ENCODE assay signal across 9 mouse cellular contexts in genomic region chr6:86806455-86807086, GRCm38 (mm10). TPM values are rescaled to one million over a fixed set of nuclear protein-coding genes. Genes with fewer than 3 reads are reported as not detected.
DNase-seq lines count a peak whose midpoint lies in the region; ATAC-seq and TF ChIP-seq lines count a peak whose summit lies in the region.
"Had no signal": no experiment of that assay in that cellular context is flagged by ENCODE, and none has a peak within 500 bp of the region (broad histone marks: within the 10 kb centered on the region; RNA-seq: fewer than 3 reads in every experiment).

No protein-coding gene starts in this region.

- no peaks in the 10 kb centered on the region for H3K27me3 ChIP-seq in embryonic facial prominence, embryonic 10.5 days (replicated peaks; ENCODE audit: low read depth, poor library complexity, severe bottlenecking)
- 0 out of 2 replicates have a peak, but pooled peaks cover 12% of the 10 kb centered on the region for H3K27me3 ChIP-seq in heart, embryonic 10.5 days (ENCODE audit: insufficient read depth, poor library complexity, severe bottlenecking)
- peaks cover 12% of the 10 kb centered on the region; the same call in 1 of the 2 replicates for H3K27me3 ChIP-seq in liver, embryonic 12.5 days (replicated peaks)
- H3K27me3 ChIP-seq in thymus, adult 2 months (ENCODE audit: control insufficient read depth, insufficient read depth, low read length) = no peaks in the 10 kb centered on the region
- H3K27me3 ChIP-seq: embryonic facial prominence, embryonic 15.5 days had no signal

- no peak overlapping the region for H3K4me2 ChIP-seq in liver, embryonic 12.5 days
- H3K4me2 ChIP-seq: embryonic facial prominence, embryonic 15.5 days had no signal

- WGBS in embryonic facial prominence, embryonic 10.5 days = 7% methylated on average over 5 of the region's 5 CpGs
- WGBS in heart, embryonic 10.5 days = 3% methylated on average over 5 of the region's 5 CpGs
- WGBS in liver, embryonic 12.5 days (ENCODE audit: insufficient replicate concordance) = 4% methylated on average over 5 of the region's 5 CpGs
- WGBS in olfactory bulb, adult 2 months = under 1% methylated on average over 5 of the region's 5 CpGs
- WGBS in thymus, adult 2 months = 1% methylated on average over 5 of the region's 5 CpGs

- peak; percentile 63 for DNase-seq in CD4-positive helper T cell, adult 2 months (ENCODE audit: low read depth, low spot score)
- DNase-seq in adrenal gland, postnatal 10 days = peak; percentile 82
- peak; percentile 69 for DNase-seq in embryonic facial prominence, embryonic 10.5 days (ENCODE audit: low spot score)
- peak; percentile 82 for DNase-seq in heart, embryonic 10.5 days (ENCODE audit: low spot score)
- peak; percentile 77 for DNase-seq in kidney, postnatal 14 days
- peak; percentile 70 for DNase-seq in thymus, adult 2 months

- no peaks in the 10 kb centered on the region for H3K9me3 ChIP-seq in embryonic facial prominence, embryonic 10.5 days
- H3K9me3 ChIP-seq in heart, embryonic 10.5 days = no peaks in the 10 kb centered on the region
- no peaks in the 10 kb centered on the region for H3K9me3 ChIP-seq in liver, embryonic 12.5 days (replicated peaks)
- H3K9me3 ChIP-seq: embryonic facial prominence, embryonic 15.5 days had no signal

- ATAC-seq in liver, embryonic 12.5 days = peak; percentile 46; the same call in 1 of the 2 replicates

- H3K9ac ChIP-seq in liver, embryonic 12.5 days = no peak overlapping the region
- H3K9ac ChIP-seq: embryonic facial prominence, embryonic 15.5 days had no signal

- peak; percentile 96 for TF ChIP-seq CTCF in olfactory bulb, adult 2 months (IDR thresholded peaks at IDR 0.05; ENCODE audit: insufficient read depth, low read depth, low read length)
- TF ChIP-seq CTCF in thymus, adult 2 months (IDR thresholded peaks at IDR 0.05; ENCODE audit: borderline replicate concordance, control insufficient read depth, extremely low read depth, insufficient read depth, low read length, poor library complexity) = peak; percentile 90

- no peaks in the 10 kb centered on the region for H3K36me3 ChIP-seq in embryonic facial prominence, embryonic 10.5 days (replicated peaks)
- no peaks in the 10 kb centered on the region for H3K36me3 ChIP-seq in heart, embryonic 10.5 days
- H3K36me3 ChIP-seq in liver, embryonic 12.5 days = no peaks in the 10 kb centered on the region
- H3K36me3 ChIP-seq in thymus, adult 2 months (ENCODE audit: control insufficient read depth, insufficient read depth, low read length) = no peaks in the 10 kb centered on the region
- H3K36me3 ChIP-seq: embryonic facial prominence, embryonic 15.5 days had no signal

- H3K4me1 ChIP-seq in embryonic facial prominence, embryonic 10.5 days = no peaks in the 10 kb centered on the region
- no peaks in the 10 kb centered on the region for H3K4me1 ChIP-seq in heart, embryonic 10.5 days
- no peaks in the 10 kb centered on the region for H3K4me1 ChIP-seq in liver, embryonic 12.5 days
- H3K4me1 ChIP-seq in olfactory bulb, adult 2 months (ENCODE audit: control insufficient read depth, insufficient read depth, low read length) = peaks cover 5% of the 10 kb centered on the region; the same call in 1 of the 2 replicates
- no peaks in the 10 kb centered on the region for H3K4me1 ChIP-seq in thymus, adult 2 months (replicated peaks; ENCODE audit: control insufficient read depth, insufficient read depth, low read length)
- H3K4me1 ChIP-seq: embryonic facial prominence, embryonic 15.5 days had no signal

- no peak for TF ChIP-seq POLR2A in olfactory bulb, adult 2 months (IDR thresholded peaks at IDR 0.05; ENCODE audit: insufficient read depth, low read depth, low read length)
- TF ChIP-seq POLR2A in thymus, adult 2 months (IDR thresholded peaks at IDR 0.05; ENCODE audit: control insufficient read depth, extremely low read depth, insufficient read depth, low read length, poor library complexity) = no peak

- H3K4me3 ChIP-seq in embryonic facial prominence, embryonic 10.5 days = no peak overlapping the region
- H3K4me3 ChIP-seq in heart, embryonic 10.5 days = no peak overlapping the region
- H3K4me3 ChIP-seq in liver, embryonic 12.5 days = no peak overlapping the region
- H3K4me3 ChIP-seq in olfactory bulb, adult 2 months (ENCODE audit: insufficient read depth, low read depth, low read length) = no peak overlapping the region
- no peak overlapping the region for H3K4me3 ChIP-seq in thymus, adult 2 months (ENCODE audit: control insufficient read depth, insufficient read depth, low read length)
- H3K4me3 ChIP-seq: embryonic facial prominence, embryonic 15.5 days had no signal

- no peak overlapping the region for H3K27ac ChIP-seq in embryonic facial prominence, embryonic 10.5 days (replicated peaks)
- no peak overlapping the region for H3K27ac ChIP-seq in heart, embryonic 10.5 days
- H3K27ac ChIP-seq in liver, embryonic 12.5 days = no peak overlapping the region
- no peak overlapping the region for H3K27ac ChIP-seq in olfactory bulb, adult 2 months (ENCODE audit: insufficient read depth, low read depth, low read length)
- no peak overlapping the region for H3K27ac ChIP-seq in thymus, adult 2 months (ENCODE audit: control insufficient read depth, insufficient read depth, low read length)
- H3K27ac ChIP-seq: embryonic facial prominence, embryonic 15.5 days had no signal

RNA-seq across cellular contexts. Expression of gene Anxa4, which starts 13.2 kb away (rescaled TPM):
- 10 to 100 TPM; 56.1 to 61.2 TPM for total RNA-seq in adrenal gland, postnatal 10 days (2021)
- polyA plus RNA-seq in embryonic facial prominence, embryonic 10.5 days (2016; fragmentation: Nextera tagmentation; extraction: Ambion mirVana) = 6.8 and 7.0 TPM in 2 replicates
- polyA plus RNA-seq in heart, embryonic 10.5 days (2016; fragmentation: Nextera tagmentation; extraction: Ambion mirVana) = 9.9 and 16.7 TPM in 2 replicates
- polyA plus RNA-seq in liver, embryonic 12.5 days (2016; fragmentation: Nextera tagmentation; extraction: Ambion mirVana) = 27.0 and 27.9 TPM in 2 replicates
- not detected in 2 replicates for polyA plus RNA-seq in olfactory bulb, adult 2 months (2012; ENCODE audit: insufficient read depth, insufficient read length, low replicate concordance, missing spikeins)
- 21.5 and 27.8 TPM in 2 replicates for polyA plus RNA-seq in thymus, adult 2 months (2012; rRNA removed)

RNA-seq across cellular contexts. Expression of gene Aak1, which starts 42.7 kb away (rescaled TPM):
- total RNA-seq in adrenal gland, postnatal 10 days (2021) = 10 to 100 TPM; 63.1 to 69.5 TPM
- 11.3 and 13.3 TPM in 2 replicates for polyA plus RNA-seq in embryonic facial prominence, embryonic 10.5 days (2016; fragmentation: Nextera tagmentation; extraction: Ambion mirVana)
- polyA plus RNA-seq in heart, embryonic 10.5 days (2016; fragmentation: Nextera tagmentation; extraction: Ambion mirVana) = 19.4 and 24.3 TPM in 2 replicates
- 5.8 and 9.2 TPM in 2 replicates for polyA plus RNA-seq in liver, embryonic 12.5 days (2016; fragmentation: Nextera tagmentation; extraction: Ambion mirVana)
- 156 and 498 TPM in 2 replicates for polyA plus RNA-seq in olfactory bulb, adult 2 months (2012; ENCODE audit: insufficient read depth, insufficient read length, low replicate concordance, missing spikeins)
- 59.2 and 79.9 TPM in 2 replicates for polyA plus RNA-seq in thymus, adult 2 months (2012; rRNA removed)
